Mouse (Mus musculus): ENCODE results near the gene Uchl4.

DNA sequence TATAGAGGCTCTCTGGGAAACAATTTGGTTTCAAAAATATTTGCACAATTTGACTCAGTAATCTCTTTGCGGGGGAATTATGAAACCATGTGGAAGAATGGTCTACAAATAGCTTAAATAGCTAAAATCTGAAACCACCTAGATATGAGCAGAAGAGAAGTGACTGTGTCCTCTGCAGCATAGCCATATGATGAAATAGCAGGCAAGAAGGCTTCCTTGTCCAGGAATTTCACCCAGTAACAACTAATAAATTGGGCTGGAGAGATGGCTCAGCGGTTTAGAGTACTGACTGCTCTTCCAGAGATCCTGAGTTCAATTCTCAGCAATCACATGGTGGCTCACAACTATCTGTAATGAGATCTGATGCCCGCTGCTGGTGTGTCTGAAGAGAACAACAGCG is 26.0 kb downstream of the Uchl4 start:
- no peak for TF ChIP-seq CTCF (IDR thresholded peaks at IDR 0.05; ENCODE audit: control insufficient read depth, insufficient read depth, insufficient replicate concordance, low read depth, low read length)
- no peak for TF ChIP-seq POLR2A (IDR thresholded peaks at IDR 0.05; ENCODE audit: control insufficient read depth, low read depth, low read length)
